Mouse (Mus musculus) cortical plate, adult 2 months (tissue): Measurements from ENCODE around the gene Tex22. TPM values are rescaled to one million over a fixed set of nuclear protein-coding genes. Genes with fewer than 3 reads are reported as not detected.
A peak's percentile ranks its signal among the peaks of the same experiment; 100 is the strongest.

Source experiments
- H3K27ac ChIP-seq: fragments of 200-500 bp; 2 replicates; pipeline ENCODE4 v1.5.1; 2012; ENCODE audit warnings: low read length, control low read depth, inconsistent platforms; ENCODE audit not compliant: insufficient read depth
- H3K4me1 ChIP-seq: fragments of 200-500 bp; 2 replicates; pipeline ENCODE4 v1.6.1; 2011; ENCODE audit warnings: low read length; ENCODE audit not compliant: control insufficient read depth, insufficient read depth
- H3K4me3 ChIP-seq: fragments of 200-500 bp; 2 replicates; pipeline ENCODE4 v1.5.1; 2011; ENCODE audit warnings: mild to moderate bottlenecking, low read length, control low read depth; ENCODE audit not compliant: insufficient read depth
- CTCF ChIP-seq: fragments of 200-500 bp; IDR thresholded peaks from 2 replicates; pipeline ENCODE4 v1.5.1; 2011; ENCODE audit warnings: mild to moderate bottlenecking, control low read depth, low read length; ENCODE audit not compliant: insufficient read depth; ENCODE audit errors: extremely low read depth
- POLR2A ChIP-seq: fragments of 200-500 bp; IDR thresholded peaks from 2 replicates; pipeline ENCODE4 v1.6.1; 2011; ENCODE audit warnings: mild to moderate bottlenecking, low read length, control low read depth; ENCODE audit not compliant: insufficient read depth; ENCODE audit errors: extremely low read depth
- polyA plus RNA-seq: library from polyadenylated mRNA; depleted of rRNA; stranded (reverse); fragments of >200 nt; gene quantifications from 2 replicates; pipeline ENCODE4 v1.2.3, GENCODE M21; 2012; rRNA removed

Gene Tex22
- polyA plus RNA-seq, result 0.21 TPM in 1 of 2 replicates, not detected in the other

DNA sequence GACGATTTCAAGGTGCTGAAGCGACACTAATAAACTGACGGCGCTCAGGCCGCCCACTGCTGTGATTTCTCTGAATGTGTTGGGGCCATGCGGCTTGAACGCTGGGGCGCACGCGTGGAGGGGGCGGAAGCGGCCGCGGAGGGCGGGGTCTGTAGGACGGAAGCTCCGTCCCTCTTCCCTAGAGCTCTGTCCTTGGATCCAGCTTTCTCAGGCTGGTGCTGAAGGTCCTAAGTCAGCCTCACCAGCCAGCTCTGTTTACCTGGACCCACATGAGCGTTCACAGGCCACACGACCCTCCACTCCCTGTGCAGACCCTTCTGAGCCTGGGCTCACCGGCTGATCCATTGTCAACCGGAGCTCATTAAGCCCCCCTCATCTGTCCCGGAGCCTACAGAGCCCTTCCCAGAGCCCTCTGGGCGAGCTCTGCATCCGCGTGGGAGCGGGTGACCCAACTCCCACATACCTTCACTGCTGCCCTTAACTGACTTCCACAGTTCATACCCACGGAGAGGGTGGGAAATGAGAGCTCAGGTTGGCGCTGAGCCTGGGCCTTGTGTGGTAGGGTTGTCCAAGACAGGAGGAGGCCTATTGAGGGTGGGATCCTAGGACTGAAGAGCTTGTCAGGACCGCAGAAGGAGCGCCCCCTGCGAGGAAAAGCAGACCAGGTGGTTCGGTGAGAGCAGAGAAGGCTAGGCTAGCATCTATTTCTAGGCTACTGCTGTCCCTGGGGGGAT, at the start of gene Tex22:
Gene Tex22, plus strand, starts transcription at position 174 of the 734 bp plus-strand sequence.
- TF ChIP-seq CTCF, result no peak
- peak; percentile 91 for TF ChIP-seq POLR2A
- Histone ChIP-seq H3K27ac (peak within 1 kb of the TSS; percentile 94), H3K4me3 (peak within 1 kb of the TSS; percentile 48), H3K4me1 (0 out of 2 replicates have a peak, but pooled peaks cover 3% of the 10 kb centered on the region)

DNA sequence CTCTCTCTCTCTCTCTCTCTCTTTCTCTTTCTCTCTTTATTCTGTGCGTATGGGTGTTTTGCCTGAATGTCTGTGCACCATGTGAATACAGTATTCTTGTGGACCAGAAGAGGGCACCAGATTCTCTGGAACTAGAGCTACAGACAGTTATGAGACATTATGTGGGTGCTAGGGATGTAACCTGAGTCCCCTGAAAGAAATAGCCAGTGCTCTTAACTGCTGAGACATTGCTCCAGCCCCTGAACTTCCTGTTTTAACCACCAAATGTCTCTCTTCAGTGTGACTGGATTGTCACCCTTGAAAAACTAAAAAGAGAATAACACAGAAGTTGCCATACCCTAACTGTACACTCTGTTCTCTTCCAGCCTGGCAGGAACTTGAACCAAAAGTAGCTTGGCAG, 47.7 kb upstream of the Tex22 start:
- no peaks in the 10 kb centered on the region for H3K4me1 ChIP-seq
- no peak overlapping the region for H3K27ac ChIP-seq
- H3K4me3 ChIP-seq, result no peak overlapping the region
- TF ChIP-seq POLR2A, result no peak
- TF ChIP-seq CTCF, result no peak

DNA sequence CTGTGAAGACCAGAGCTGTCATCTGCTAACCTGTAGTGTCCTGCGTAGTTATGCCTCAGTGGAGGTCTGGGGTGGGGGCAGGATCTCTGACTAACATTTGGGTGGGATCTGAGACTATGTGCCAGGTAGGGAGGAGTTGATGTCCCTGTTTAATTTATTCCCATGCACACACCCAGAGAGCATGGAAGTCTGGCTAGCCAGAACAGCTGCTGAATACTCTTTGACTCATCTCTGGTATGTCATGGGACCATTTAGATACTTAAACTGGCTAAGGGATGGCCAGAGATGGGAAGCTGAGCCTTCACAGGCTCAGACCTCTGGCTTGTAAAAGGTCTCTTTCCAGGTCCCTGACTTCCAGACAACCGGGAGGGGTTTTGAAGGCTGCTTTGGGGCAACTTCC, 46.8 kb upstream of the Tex22 start:
- H3K4me1 ChIP-seq, result no peaks in the 10 kb centered on the region
- no peak overlapping the region for H3K4me3 ChIP-seq
- no peak for TF ChIP-seq POLR2A
- no peak for TF ChIP-seq CTCF
- H3K27ac ChIP-seq, result no peak overlapping the region

DNA sequence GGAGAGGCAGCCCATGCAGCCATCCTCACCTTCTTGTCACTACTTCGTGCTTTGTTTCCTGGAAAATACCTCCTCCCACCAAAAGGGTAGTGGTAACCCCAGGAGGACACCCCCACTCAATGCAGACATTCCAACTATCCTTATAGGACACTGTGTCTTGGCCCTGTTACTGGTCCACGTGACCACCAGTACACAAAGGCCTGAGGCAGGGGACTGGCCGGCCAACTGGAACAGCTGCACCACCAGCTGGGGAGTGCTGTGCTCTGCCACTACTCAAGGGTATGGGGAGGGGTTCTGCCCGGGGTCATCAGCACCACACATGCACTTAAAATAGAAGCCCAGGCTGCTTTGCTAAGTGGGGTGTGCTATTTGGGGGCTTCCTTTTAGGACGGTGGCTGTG, 46.2 kb upstream of the Tex22 start:
- no peak overlapping the region for H3K4me3 ChIP-seq
- H3K4me1 ChIP-seq, result peaks cover 1% of the 10 kb centered on the region; the same call in 1 of the 2 replicates
- TF ChIP-seq CTCF (no peak), POLR2A (no peak)
- no peak overlapping the region for H3K27ac ChIP-seq

DNA sequence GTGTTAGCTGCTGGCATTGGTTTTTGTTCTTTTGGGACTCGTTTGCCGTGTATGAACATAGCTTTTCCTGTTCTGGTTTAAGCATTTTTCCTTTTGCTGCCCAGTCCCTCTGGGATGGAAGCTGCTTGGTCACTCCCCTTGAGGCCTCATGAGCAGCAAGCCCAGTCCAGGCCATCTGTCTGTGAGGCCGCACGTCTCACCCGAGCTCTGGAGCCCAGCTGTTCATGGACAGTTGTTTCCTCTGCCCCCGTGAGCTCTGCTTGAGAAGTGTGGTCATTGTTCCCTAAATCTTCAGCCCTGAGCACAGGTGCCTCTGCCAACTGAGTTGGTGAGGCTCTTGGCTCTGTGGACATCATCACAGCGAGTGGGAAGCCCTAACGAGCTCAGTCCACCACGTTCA, 45.4 kb upstream of the Tex22 start:
- TF ChIP-seq POLR2A (no peak), CTCF (no peak)
- Histone ChIP-seq H3K27ac (no peak overlapping the region), H3K4me3 (no peak overlapping the region), H3K4me1 (peaks cover 1% of the 10 kb centered on the region; the same call in 1 of the 2 replicates)

DNA sequence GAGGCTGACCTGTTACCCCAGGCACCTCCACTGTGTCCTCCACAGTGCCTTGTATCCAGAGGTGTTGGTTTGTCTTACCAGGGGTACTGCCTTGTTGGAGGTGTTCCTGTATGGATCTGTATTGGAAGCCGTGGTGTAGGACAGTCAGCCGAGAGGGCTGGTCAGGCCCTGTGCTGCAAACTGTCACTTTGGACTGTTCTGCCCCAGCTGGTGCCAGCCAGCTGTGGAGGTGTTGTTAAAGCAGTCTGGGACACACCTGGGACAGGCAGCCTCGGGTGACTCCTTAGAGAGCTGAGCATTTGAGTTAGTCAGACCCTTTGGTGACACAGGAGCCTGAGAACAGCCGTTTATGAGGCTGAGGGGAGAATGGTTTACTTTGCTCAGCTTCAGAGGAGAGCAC, 44.3 kb upstream of the Tex22 start:
- no peak overlapping the region for H3K4me3 ChIP-seq
- peaks cover 1% of the 10 kb centered on the region; the same call in 1 of the 2 replicates for H3K4me1 ChIP-seq
- no peak overlapping the region for H3K27ac ChIP-seq
- TF ChIP-seq CTCF, result no peak
- no peak for TF ChIP-seq POLR2A

DNA sequence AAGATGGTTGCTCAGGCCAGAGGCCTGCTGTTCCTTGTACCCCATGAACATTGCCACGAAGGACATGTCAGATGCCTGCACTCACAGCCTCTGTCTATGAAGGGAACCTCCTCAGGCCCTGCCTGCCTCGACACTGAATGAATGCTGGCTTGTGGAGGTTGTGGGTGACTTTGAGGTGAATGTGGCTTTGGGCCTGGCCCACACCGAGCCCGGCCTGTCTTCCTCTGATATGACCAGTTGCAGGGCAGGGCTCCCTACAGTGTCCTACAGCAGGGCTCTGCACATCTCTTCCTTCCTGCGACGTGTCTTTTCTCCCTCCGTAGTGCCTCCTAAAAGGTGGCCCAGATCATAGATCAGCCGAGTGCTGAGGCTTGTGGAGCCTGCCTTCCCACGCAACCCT, 43.3 kb upstream of the Tex22 start:
- H3K27ac ChIP-seq, result no peak overlapping the region
- no peak overlapping the region for H3K4me3 ChIP-seq
- H3K4me1 ChIP-seq, result peaks cover 1% of the 10 kb centered on the region; the same call in 1 of the 2 replicates
- TF ChIP-seq POLR2A, result no peak
- TF ChIP-seq CTCF, result no peak

DNA sequence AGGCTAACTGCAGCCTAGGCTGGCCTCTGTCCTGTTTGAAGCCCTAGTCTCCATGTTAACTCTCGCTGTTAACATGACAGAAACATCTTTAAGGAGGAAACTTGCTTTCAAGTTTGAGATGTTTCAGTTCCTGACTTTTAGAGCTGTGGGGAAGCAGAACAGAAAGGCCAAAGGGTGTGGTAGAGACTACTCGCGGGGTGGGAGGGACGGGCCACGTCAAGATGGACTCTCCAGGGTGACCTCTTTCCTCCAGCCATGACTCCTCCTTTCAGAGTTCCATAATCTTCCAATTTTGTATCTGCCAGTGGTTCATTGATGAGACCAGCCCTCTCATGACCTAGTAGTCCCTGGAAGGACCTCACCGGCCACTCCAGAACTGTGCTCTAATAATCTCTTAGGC, 42.9 kb upstream of the Tex22 start:
- H3K4me1 ChIP-seq, result peaks cover 1% of the 10 kb centered on the region; the same call in 1 of the 2 replicates
- H3K27ac ChIP-seq, result no peak overlapping the region
- H3K4me3 ChIP-seq, result no peak overlapping the region
- TF ChIP-seq CTCF (no peak), POLR2A (no peak)

DNA sequence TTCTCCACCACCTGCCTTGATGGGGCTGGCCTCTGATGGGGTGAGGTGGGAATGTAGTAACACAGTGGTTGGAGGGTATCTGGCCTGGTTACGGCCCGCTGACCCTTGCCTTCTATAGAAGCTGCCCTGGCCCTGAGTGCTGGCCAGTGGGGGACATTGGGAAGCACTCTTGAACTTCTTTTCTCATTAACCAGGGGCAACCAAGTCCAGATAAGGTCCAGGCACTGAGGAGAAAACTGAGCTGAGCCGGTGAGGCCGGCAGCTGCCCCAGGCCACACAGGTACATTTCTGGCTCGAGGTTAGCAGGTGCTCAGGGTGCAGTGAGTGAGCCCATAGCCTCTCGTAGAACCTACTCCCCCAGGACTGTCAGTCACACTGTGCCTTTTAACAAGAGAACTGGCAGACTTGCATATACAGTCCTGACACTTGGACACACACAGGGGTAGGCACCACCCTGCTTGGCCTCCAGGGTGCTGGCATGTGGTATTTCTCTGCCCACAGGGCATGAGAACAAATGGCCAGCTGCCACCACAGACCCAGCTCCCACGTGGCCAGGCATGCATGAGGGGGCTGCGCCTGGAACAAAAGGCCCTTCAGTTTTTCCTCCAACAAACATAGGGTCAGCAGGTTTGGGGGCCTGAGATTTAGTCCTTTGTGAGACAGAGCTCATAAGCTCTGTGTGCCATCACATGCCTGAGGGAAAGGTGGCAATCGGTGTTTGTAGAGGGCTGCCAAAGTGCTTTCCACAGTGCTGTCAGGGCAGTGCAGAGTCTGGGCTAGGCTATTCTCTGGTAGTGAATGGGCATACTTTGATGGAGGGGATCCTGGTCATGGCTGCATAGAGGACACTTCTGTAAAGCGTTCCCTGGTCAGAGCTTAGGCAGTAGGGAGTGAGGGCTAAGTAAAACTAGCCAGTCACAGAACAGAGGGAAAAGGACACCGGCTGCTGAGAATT, 41.7 kb upstream of the Tex22 start:
- peaks cover 1% of the 10 kb centered on the region; the same call in 1 of the 2 replicates for H3K4me1 ChIP-seq
- H3K4me3 ChIP-seq, result no peak overlapping the region
- no peak for TF ChIP-seq POLR2A
- TF ChIP-seq CTCF, result no peak
- peak overlapping the region; percentile 51; the same call in 1 of the 2 replicates for H3K27ac ChIP-seq

DNA sequence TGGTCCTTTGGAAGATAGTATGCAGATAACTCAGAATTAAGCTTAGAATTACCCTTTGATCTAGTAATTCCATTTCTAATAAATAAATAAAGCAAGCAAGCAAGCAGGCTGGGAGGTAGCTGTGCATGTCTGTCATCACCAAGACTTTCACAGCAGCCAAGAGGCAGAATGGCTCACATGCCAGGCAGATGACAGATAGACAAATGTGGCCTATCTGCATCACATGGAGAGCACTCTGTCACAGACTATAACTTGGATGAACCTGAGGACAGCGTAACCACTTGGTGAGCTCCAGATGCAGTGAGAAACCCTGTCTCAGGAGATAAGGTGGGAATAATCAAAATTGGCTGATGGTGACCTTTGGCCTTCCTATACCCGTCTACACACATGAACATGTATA, 39.2 kb upstream of the Tex22 start:
- Histone ChIP-seq H3K4me3 (no peak overlapping the region), H3K4me1 (peaks cover 1% of the 10 kb centered on the region; the same call in 1 of the 2 replicates), H3K27ac (no peak overlapping the region)
- TF ChIP-seq POLR2A (no peak), CTCF (no peak)
